Mouse (Mus musculus) midbrain, embryonic 13.5 days (tissue): Measurements from ENCODE around the gene Tuba1b. TPM values are rescaled to one million over a fixed set of nuclear protein-coding genes. Genes with fewer than 3 reads are reported as not detected.

ENCODE experiments used
- ATAC-seq: fragments of 200-750 bp; cut with Nextera tagmentation; 2 replicates; pipeline ENCODE4 v1.8.0; 2017; ENCODE audit warnings: mild to moderate bottlenecking, moderate TSS enrichment, moderate library complexity
- H3K27ac ChIP-seq: fragments of 300-500 bp; sonication (generic); 2 replicates; pipeline ENCODE4 v1.5.1; 2015; ENCODE audit warnings: inconsistent platforms, mild to moderate bottlenecking, moderate library complexity
- H3K27me3 ChIP-seq: fragments of 300-500 bp; sonication (generic); 2 replicates; pipeline ENCODE4 v1.6.1; 2015; ENCODE audit warnings: mild to moderate bottlenecking, inconsistent platforms
- H3K36me3 ChIP-seq: fragments of 300-500 bp; sonication (generic); 2 replicates; pipeline ENCODE4 v1.6.1; 2015; ENCODE audit warnings: mild to moderate bottlenecking, inconsistent platforms
- H3K4me1 ChIP-seq: fragments of 300-500 bp; sonication (generic); replicated peaks from 2 replicates; pipeline ENCODE4 v1.6.1; 2015; ENCODE audit warnings: inconsistent platforms
- H3K4me2 ChIP-seq: fragments of 300-500 bp; sonication (generic); replicated peaks from 2 replicates; pipeline ENCODE4 v1.6.1; 2015; ENCODE audit warnings: moderate library complexity, mild to moderate bottlenecking, inconsistent platforms
- H3K4me3 ChIP-seq: fragments of 300-500 bp; sonication (generic); replicated peaks from 2 replicates; pipeline ENCODE4 v1.5.1; 2015; ENCODE audit warnings: mild to moderate bottlenecking, inconsistent platforms
- H3K9ac ChIP-seq: fragments of 300-500 bp; sonication (generic); replicated peaks from 2 replicates; pipeline ENCODE4 v1.6.1; 2015; ENCODE audit warnings: mild to moderate bottlenecking, inconsistent platforms
- H3K9me3 ChIP-seq: fragments of 300-500 bp; sonication (generic); 2 replicates; pipeline ENCODE4 v1.6.1; 2016; ENCODE audit warnings: mild to moderate bottlenecking, inconsistent platforms
- whole genome bisulfite sequencing: fragments of 180-500 bp; shearing (Covaris S2); methylation state at CpG from one replicate; pipeline ENCODE4 v1.1.7; 2015; 5-methylcytosine and 5-hydroxymethylcytosine counted together
- polyA plus RNA-seq: library from polyadenylated mRNA; unstranded; fragments of >200 nt; fragmentation: Nextera tagmentation; extraction: Ambion mirVana; gene quantifications from 2 replicates; pipeline ENCODE4 v1.2.1, GENCODE M21; 2015

Gene Tuba1b
- polyA plus RNA-seq, 1 experiment from 2014 or later = 1,231 TPM

DNA sequence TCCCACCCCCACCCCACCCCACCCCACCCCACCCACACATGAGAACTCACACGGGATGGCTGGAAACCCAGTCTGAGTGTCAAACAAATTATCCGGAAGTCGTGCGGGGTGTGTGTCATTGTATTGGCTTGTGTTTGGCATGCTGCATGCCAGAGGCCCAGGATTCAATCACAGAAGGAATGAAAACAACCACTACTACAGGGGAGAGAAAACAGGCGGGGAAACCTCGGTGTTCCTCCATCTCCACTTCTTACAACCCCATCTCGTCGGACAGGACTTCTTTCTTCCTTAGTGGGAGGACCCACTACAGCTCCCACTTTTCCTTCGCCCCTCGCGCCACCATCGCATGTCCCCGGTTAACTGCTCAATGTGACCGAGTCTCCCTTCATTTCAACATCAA, 17.3 kb downstream of the Tuba1b start:
- Histone ChIP-seq H3K4me3 (peak overlapping the region; percentile 88), H3K27me3 (no peaks in the 10 kb centered on the region), H3K36me3 (peaks cover 32% of the 10 kb centered on the region), H3K9ac (peak overlapping the region; percentile 87), H3K9me3 (no peaks in the 10 kb centered on the region), H3K4me2 (peak overlapping the region; percentile 72), H3K27ac (peak overlapping the region; percentile 97), H3K4me1 (peaks cover 33% of the 10 kb centered on the region)
- WGBS = under 1% methylated on average over 14 of the region's 14 CpGs
- ATAC-seq = no peak

DNA sequence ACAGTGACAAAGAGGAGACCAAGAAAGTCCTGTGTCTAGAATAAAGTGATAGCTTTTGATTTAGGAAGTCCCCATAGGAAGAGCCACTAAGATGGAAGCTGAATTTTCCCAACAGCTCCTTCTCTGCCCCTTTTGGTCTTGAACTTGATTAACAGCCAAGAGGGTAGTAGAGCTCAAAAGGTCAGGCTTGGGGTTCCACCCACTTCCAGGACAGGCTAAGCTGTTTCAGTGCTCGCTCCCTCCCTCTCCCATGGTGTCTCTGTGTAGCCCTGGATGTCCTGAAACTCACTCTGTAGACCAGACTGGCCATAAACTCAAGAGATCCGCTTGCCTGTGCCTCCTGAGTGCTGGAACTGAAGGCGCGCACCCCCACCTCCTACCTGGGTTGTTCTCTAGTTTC, 18.3 kb downstream of the Tuba1b start:
- H3K27ac ChIP-seq = no peak overlapping the region
- H3K4me2 ChIP-seq = peak overlapping the region; percentile 72
- 92% methylated on average over 4 of the region's 4 CpGs for WGBS
- peak overlapping the region; percentile 88 for H3K4me3 ChIP-seq
- H3K4me1 ChIP-seq = peaks cover 33% of the 10 kb centered on the region
- H3K9ac ChIP-seq = peak overlapping the region; percentile 87
- no peak for ATAC-seq
- H3K36me3 ChIP-seq = peaks cover 37% of the 10 kb centered on the region
- no peaks in the 10 kb centered on the region for H3K9me3 ChIP-seq
- no peaks in the 10 kb centered on the region for H3K27me3 ChIP-seq

GRCm38 (mm10) chr15:98914903-98915302, 19.5 kb downstream of the Tuba1b start:
- no peak for ATAC-seq
- Histone ChIP-seq H3K9me3 (no peaks in the 10 kb centered on the region), H3K27me3 (no peaks in the 10 kb centered on the region), H3K9ac (no peak overlapping the region), H3K4me2 (0 out of 2 replicates have a peak overlapping the region, but pooled peaks have one; percentile 72), H3K4me3 (no peak overlapping the region), H3K27ac (no peak overlapping the region), H3K4me1 (peaks cover 33% of the 10 kb centered on the region), H3K36me3 (peaks cover 47% of the 10 kb centered on the region)
- 95% methylated on average over 6 of the region's 6 CpGs for WGBS

- H3K9me3 ChIP-seq = no peaks in the 10 kb centered on the region
- no peak overlapping the region for H3K4me2 ChIP-seq
- peaks cover 72% of the 10 kb centered on the region for H3K36me3 ChIP-seq
- no peak for ATAC-seq
- no peak overlapping the region for H3K4me3 ChIP-seq
- no peaks in the 10 kb centered on the region for H3K4me1 ChIP-seq
- H3K27ac ChIP-seq = no peak overlapping the region
- 24% methylated on average over 10 of the region's 10 CpGs for WGBS
- H3K27me3 ChIP-seq = peaks cover 10% of the 10 kb centered on the region
- H3K9ac ChIP-seq = no peak overlapping the region
These were observed 29.7 kb downstream of the Tuba1b start for GRCm38 (mm10) chr15:98904692-98905091.

- no peak overlapping the region for H3K9ac ChIP-seq
- H3K4me2 ChIP-seq = no peak overlapping the region
- ATAC-seq = no peak
- no peak overlapping the region for H3K27ac ChIP-seq
- peaks cover 11% of the 10 kb centered on the region for H3K4me1 ChIP-seq
- H3K4me3 ChIP-seq = no peak overlapping the region
- 87% methylated on average over 2 of the region's 2 CpGs for WGBS
- no peaks in the 10 kb centered on the region for H3K9me3 ChIP-seq
- peaks cover 51% of the 10 kb centered on the region for H3K36me3 ChIP-seq
- peaks cover 31% of the 10 kb centered on the region for H3K27me3 ChIP-seq
These were observed 31.8 kb downstream of the Tuba1b start for GRCm38 (mm10) chr15:98902600-98902999.

DNA sequence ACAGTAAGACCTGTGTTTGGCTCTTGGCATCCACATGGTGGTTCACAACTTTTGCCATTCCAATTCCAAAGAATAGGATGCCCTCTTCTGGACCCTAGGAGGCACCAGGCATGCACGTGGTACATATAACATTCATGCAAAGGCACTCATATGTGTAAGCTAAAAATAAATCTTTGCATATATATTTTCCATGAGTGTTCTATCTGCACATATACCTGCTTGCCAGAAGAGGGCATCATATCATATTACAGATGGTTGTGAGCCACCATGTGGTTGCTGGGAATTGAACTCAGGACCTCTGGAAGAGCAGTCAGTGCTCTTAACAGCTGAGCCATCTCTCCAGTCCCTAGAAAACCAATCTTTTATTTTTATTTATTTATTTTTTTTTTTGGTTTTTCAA, 32.8 kb downstream of the Tuba1b start:
- WGBS = 69% methylated on average over 1 of the region's 1 CpGs
- no peak for ATAC-seq

GRCm38 (mm10) chr15:98897928-98898800, 36.2 kb downstream of the Tuba1b start, which contains the start of gene Dhh:
Gene Dhh, minus strand, starts transcription at chr15:98898540.
- H3K4me1 ChIP-seq = peaks cover 42% of the 10 kb centered on the region
- WGBS = 1% methylated on average over 40 of the region's 41 CpGs
- H3K27me3 ChIP-seq = peaks cover 75% of the 10 kb centered on the region
- H3K4me3 ChIP-seq = peak within 1 kb of the TSS; percentile 28
- H3K9ac ChIP-seq = peak within 1 kb of the TSS; percentile 7; the same call in 1 of the 2 replicates
- peak within 1 kb of the TSS; percentile 41 for H3K4me2 ChIP-seq
- ATAC-seq = no peak
- H3K9me3 ChIP-seq = no peaks in the 10 kb centered on the region
- H3K36me3 ChIP-seq = peaks cover 8% of the 10 kb centered on the region
- H3K27ac ChIP-seq = no peak within 1 kb of the TSS

More for the DNA sequence above, 32.8 kb downstream of the Tuba1b start:
- Histone ChIP-seq H3K27me3 (peaks cover 42% of the 10 kb centered on the region), H3K27ac (no peak overlapping the region), H3K4me1 (peaks cover 14% of the 10 kb centered on the region), H3K4me3 (no peak overlapping the region), H3K9ac (no peak overlapping the region), H3K4me2 (no peak overlapping the region), H3K36me3 (peaks cover 41% of the 10 kb centered on the region), H3K9me3 (no peaks in the 10 kb centered on the region)

GRCm38 (mm10) chr15:98897495-98897894, 36.9 kb downstream of the Tuba1b start:
- peak overlapping the region; percentile 28; the same call in 1 of the 2 replicates for H3K4me3 ChIP-seq
- H3K4me1 ChIP-seq = peaks cover 42% of the 10 kb centered on the region
- peaks cover 82% of the 10 kb centered on the region for H3K27me3 ChIP-seq
- WGBS = 4% methylated on average over 10 of the region's 10 CpGs
- no peak for ATAC-seq
- H3K4me2 ChIP-seq = peak overlapping the region; percentile 41; the same call in 1 of the 2 replicates
- no peaks in the 10 kb centered on the region for H3K9me3 ChIP-seq
- H3K27ac ChIP-seq = no peak overlapping the region
- peaks cover 1% of the 10 kb centered on the region; the same call in 1 of the 2 replicates for H3K36me3 ChIP-seq
- 0 out of 2 replicates have a peak overlapping the region, but pooled peaks have one; percentile 7 for H3K9ac ChIP-seq

DNA sequence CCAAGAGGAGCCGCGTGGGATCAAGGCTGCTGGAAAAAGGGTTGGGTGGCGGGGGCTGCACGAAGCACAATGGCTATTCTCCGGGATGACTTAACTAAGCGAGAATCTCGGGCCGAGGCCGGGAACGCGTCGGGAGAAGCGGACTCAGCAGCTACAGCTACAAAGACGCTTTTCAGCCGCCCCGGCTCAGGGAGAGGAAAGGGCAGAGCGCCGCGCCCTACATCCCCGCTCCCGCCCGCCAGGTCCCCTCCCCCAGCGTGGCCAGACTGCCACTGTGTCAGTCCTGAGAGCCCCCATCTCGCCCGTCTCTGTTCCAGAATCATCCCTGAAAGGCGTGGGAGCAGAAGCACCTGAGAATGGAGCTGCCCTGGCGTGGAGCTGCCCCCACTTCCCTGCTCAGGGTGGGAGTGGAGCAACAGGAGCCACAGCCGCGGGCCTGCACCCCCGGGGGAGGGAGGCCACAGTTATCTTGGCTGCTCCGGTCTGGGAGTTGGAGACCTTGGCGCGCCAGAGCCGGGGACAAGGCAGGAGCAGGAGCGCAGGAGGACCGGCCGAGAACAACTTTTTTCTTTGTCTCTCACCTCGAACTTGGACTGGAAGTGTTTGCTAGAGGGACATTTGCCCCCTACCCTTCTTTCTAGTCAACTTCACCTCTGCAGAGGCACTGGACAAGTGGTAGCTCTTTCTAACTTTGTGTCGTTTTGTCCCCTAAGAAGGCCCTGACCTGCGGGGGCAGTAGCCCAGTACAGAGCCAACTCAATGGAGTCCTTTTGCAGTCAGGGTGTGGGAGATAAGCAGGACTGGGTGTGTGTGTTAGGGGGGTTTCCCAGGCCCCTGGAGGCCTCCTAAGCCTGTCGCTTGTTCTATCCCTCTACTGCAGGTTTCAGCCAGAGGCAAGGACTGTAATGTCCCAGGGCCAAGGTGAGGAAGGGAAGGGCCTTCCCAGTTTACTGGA, 38.5 kb downstream of the Tuba1b start:
- Histone ChIP-seq H3K27ac (no peak overlapping the region), H3K9me3 (no peaks in the 10 kb centered on the region), H3K9ac (peak overlapping the region; percentile 36), H3K4me3 (peak overlapping the region; percentile 47), H3K4me2 (peak overlapping the region; percentile 84), H3K27me3 (peaks cover 97% of the 10 kb centered on the region), H3K4me1 (peaks cover 42% of the 10 kb centered on the region), H3K36me3 (no peaks in the 10 kb centered on the region)
- 2% methylated on average over 41 of the region's 41 CpGs for WGBS
- ATAC-seq = peak; percentile 21; the same call in 1 of the 2 replicates

GRCm38 (mm10) chr15:98894746-98895634, 39.4 kb downstream of the Tuba1b start:
- Histone ChIP-seq H3K27ac (no peak overlapping the region), H3K27me3 (peaks cover 89% of the 10 kb centered on the region), H3K9me3 (no peaks in the 10 kb centered on the region), H3K36me3 (no peaks in the 10 kb centered on the region), H3K9ac (peak overlapping the region; percentile 57), H3K4me3 (peak overlapping the region; percentile 47), H3K4me1 (peaks cover 42% of the 10 kb centered on the region), H3K4me2 (peak overlapping the region; percentile 84)
- ATAC-seq = no peak
- 2% methylated on average over 38 of the region's 38 CpGs for WGBS
